Mouse (Mus musculus) stomach, embryonic 16.5 days (tissue): ENCODE measurements around the gene Cntnap5a. TPM values are rescaled to one million over a fixed set of nuclear protein-coding genes. Genes with fewer than 3 reads are reported as not detected.

Source experiments
- ATAC-seq: fragments of 200-750 bp; cut with Nextera tagmentation; 2 replicates; pipeline ENCODE4 v1.8.0; 2017; ENCODE audit warnings: moderate number of reproducible peaks, moderate TSS enrichment; ENCODE audit not compliant: insufficient read depth, low FRiP score
- H3K27ac ChIP-seq: fragments of 300-500 bp; sonication (generic); 2 replicates; pipeline ENCODE4 v1.5.1; 2014; ENCODE audit warnings: low read length
- H3K27me3 ChIP-seq: fragments of 300-500 bp; sonication (generic); 2 replicates; pipeline ENCODE4 v1.6.1; 2014; ENCODE audit warnings: low read length, control low read depth, mixed read lengths; ENCODE audit not compliant: control insufficient read depth, insufficient read depth
- H3K36me3 ChIP-seq: fragments of 300-500 bp; sonication (generic); 2 replicates; pipeline ENCODE4 v1.6.1; 2014; ENCODE audit warnings: low read length; ENCODE audit not compliant: control insufficient read depth, insufficient read depth
- H3K4me1 ChIP-seq: fragments of 300-500 bp; sonication (generic); 2 replicates; pipeline ENCODE4 v1.6.1; 2014; ENCODE audit warnings: low read length, control low read depth, mixed read lengths; ENCODE audit not compliant: control insufficient read depth, insufficient read depth
- H3K4me2 ChIP-seq: fragments of 300-500 bp; sonication (generic); 2 replicates; pipeline ENCODE4 v1.6.1; 2014; ENCODE audit warnings: low read depth, low read length, mixed read lengths
- H3K4me3 ChIP-seq: fragments of 300-500 bp; sonication (generic); replicated peaks from 2 replicates; pipeline ENCODE4 v1.5.1; 2014; ENCODE audit warnings: mild to moderate bottlenecking, low read length
- H3K9ac ChIP-seq: fragments of 300-500 bp; sonication (generic); 2 replicates; pipeline ENCODE4 v1.6.1; 2014; ENCODE audit warnings: low read length
- H3K9me3 ChIP-seq: fragments of 300-500 bp; sonication (generic); replicated peaks from 2 replicates; pipeline ENCODE4 v1.6.1; 2016; ENCODE audit warnings: low read length, control low read depth; ENCODE audit not compliant: control insufficient read depth
- WGBS: fragments of 180-500 bp; shearing (Covaris S2); extraction: QIAGEN DNeasy Blood & Tissue Kit; methylation state at CpG from one replicate; pipeline ENCODE4 v1.1.7; 2014; 5-methylcytosine and 5-hydroxymethylcytosine counted together
- polyA plus RNA-seq: library from polyadenylated mRNA; unstranded; fragments of >200 nt; fragmentation: Nextera tagmentation; extraction: Ambion mirVana; gene quantifications from 2 replicates; pipeline ENCODE4 v1.2.1, GENCODE M21; 2015

Cntnap5a gene
- polyA plus RNA-seq, 1 experiment from 2014 or later, result 0.17 TPM

GRCm38 (mm10) chr1:116367572-116367971 is 683.0 kb downstream of the Cntnap5a start:
- H3K36me3 ChIP-seq, result no peaks in the 10 kb centered on the region
- H3K4me3 ChIP-seq, result no peak overlapping the region
- no peaks in the 10 kb centered on the region for H3K27me3 ChIP-seq
- no peak for ATAC-seq
- no peaks in the 10 kb centered on the region for H3K4me1 ChIP-seq
- H3K27ac ChIP-seq, result no peak overlapping the region
- no peak overlapping the region for H3K4me2 ChIP-seq
- 61% methylated on average over 7 of the region's 7 CpGs for WGBS
- H3K9me3 ChIP-seq, result no peaks in the 10 kb centered on the region
- no peak overlapping the region for H3K9ac ChIP-seq

DNA sequence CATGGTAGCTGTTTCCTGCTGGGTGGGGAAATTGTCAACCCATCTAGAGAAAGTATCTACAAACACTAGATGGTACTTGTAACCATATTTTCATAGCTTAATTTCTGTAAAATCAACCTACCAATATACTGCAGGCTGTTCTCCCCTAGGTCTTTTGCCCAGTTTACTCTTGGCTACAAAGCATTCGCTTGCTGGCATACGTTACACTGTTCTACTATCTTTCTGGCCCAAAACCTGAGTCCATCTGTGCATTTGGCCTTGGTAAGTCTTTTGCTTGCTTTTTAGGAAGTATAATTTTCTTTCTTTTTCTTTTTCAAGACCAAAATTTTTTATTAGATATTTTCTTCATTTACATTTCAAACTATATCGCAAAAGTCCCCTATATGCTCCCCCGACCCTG is 686.3 kb downstream of the Cntnap5a start:
- Histone ChIP-seq H3K9me3 (no peaks in the 10 kb centered on the region), H3K9ac (no peak overlapping the region), H3K27me3 (no peaks in the 10 kb centered on the region), H3K4me2 (no peak overlapping the region), H3K4me1 (no peaks in the 10 kb centered on the region), H3K36me3 (no peaks in the 10 kb centered on the region), H3K27ac (no peak overlapping the region), H3K4me3 (no peak overlapping the region)
- WGBS, result 94% methylated on average over 4 of the region's 4 CpGs
- ATAC-seq, result no peak

DNA sequence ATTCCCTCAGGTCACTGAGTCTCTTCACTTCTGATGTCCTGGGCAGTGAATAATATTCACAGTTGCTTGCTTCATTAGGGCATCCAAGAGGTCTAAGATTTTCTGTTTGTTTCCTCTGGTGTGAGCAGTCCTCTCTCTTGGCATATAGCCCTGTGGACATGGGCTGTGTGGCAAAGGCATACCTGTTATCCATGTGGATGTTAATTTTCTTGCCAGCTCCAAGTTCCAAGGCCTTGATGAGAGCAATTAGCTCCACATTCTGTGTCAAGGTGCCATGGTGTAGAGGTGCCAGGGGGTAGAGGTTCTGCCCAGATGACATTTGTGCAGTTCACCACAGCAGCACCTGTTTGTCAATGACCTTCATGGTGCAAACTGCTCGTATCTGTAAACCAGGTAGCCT is 689.0 kb downstream of the Cntnap5a start:
- Histone ChIP-seq H3K4me3 (no peak overlapping the region), H3K4me1 (no peaks in the 10 kb centered on the region), H3K36me3 (no peaks in the 10 kb centered on the region), H3K9me3 (no peaks in the 10 kb centered on the region), H3K9ac (no peak overlapping the region), H3K27ac (no peak overlapping the region), H3K27me3 (no peaks in the 10 kb centered on the region), H3K4me2 (no peak overlapping the region)
- no peak for ATAC-seq
- WGBS, result 67% methylated on average over 1 of the region's 1 CpGs

- Histone ChIP-seq H3K36me3 (no peaks in the 10 kb centered on the region), H3K9me3 (no peaks in the 10 kb centered on the region), H3K4me3 (no peak overlapping the region), H3K27ac (no peak overlapping the region), H3K9ac (no peak overlapping the region), H3K4me2 (no peak overlapping the region), H3K27me3 (no peaks in the 10 kb centered on the region), H3K4me1 (no peaks in the 10 kb centered on the region)
- no peak for ATAC-seq
These were observed 707.8 kb downstream of the Cntnap5a start for GRCm38 (mm10) chr1:116392390-116392789.

DNA sequence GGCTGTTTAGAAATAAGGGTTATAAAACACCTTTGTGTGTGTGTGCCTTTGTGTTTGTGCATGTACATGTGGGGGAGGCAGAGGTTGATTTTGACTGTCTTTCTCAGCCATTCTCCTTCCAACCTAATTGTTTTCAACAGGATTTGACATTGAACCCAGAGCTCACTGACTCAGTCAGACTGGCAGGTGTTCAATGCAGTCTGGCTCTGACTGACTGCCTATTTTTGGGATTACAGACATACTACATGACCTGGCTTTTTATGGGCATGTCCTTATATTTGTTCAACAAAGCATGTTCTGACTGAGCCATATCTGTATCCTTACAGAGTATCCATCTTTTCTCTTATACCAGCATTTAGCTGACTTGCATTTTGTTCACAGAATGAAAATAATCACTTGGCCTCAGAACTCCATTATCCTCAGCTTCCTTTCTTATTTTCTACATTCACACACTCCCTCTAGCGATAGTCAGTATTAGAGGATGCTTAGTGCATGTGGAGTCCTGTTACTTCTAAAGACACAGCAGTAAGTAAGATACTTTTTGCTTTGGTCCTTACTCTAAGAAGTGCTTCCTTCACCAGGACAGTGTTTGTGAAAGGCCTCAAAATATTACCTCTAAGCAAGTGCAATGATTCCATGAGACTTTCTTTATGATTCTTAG is 717.6 kb downstream of the Cntnap5a start:
- Histone ChIP-seq H3K9me3 (no peaks in the 10 kb centered on the region), H3K4me1 (no peaks in the 10 kb centered on the region), H3K4me2 (no peak overlapping the region), H3K27ac (no peak overlapping the region), H3K4me3 (no peak overlapping the region), H3K27me3 (no peaks in the 10 kb centered on the region), H3K36me3 (no peaks in the 10 kb centered on the region), H3K9ac (no peak overlapping the region)
- no peak for ATAC-seq
- 70% methylated on average over 1 of the region's 1 CpGs for WGBS

DNA sequence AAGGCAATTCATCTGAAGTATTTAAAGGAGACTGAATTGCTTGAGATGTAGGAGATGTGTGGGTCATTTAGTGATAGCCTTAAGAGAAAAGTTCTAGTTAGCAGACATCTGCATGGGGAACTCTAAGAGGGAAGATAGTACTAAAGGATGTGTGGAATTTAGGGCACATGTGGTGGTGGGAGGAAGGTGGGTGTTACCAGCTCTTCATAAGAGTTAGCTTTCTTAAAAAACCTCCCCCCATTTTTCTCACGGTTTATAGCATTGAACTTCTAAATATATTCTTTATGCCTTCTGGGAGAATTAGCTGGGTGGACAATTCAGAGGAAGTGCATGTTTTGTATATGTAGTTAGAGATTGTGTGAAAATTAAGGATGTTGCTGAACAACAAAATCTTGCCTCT is 725.3 kb downstream of the Cntnap5a start:
- H3K27ac ChIP-seq, result no peak overlapping the region
- no peaks in the 10 kb centered on the region for H3K4me1 ChIP-seq
- no peak for ATAC-seq
- no peak overlapping the region for H3K4me3 ChIP-seq
- H3K4me2 ChIP-seq, result no peak overlapping the region
- WGBS, result 93% methylated on average over 1 of the region's 1 CpGs
- no peaks in the 10 kb centered on the region for H3K36me3 ChIP-seq
- no peaks in the 10 kb centered on the region for H3K27me3 ChIP-seq
- no peaks in the 10 kb centered on the region for H3K9me3 ChIP-seq
- no peak overlapping the region for H3K9ac ChIP-seq

GRCm38 (mm10) chr1:116428396-116428795 is 743.8 kb downstream of the Cntnap5a start:
- Histone ChIP-seq H3K4me1 (no peaks in the 10 kb centered on the region), H3K27me3 (no peaks in the 10 kb centered on the region), H3K4me2 (no peak overlapping the region), H3K36me3 (no peaks in the 10 kb centered on the region), H3K4me3 (no peak overlapping the region), H3K9ac (no peak overlapping the region), H3K27ac (no peak overlapping the region), H3K9me3 (no peaks in the 10 kb centered on the region)
- WGBS, result 72% methylated on average over 2 of the region's 2 CpGs
- ATAC-seq, result no peak

- Histone ChIP-seq H3K36me3 (no peaks in the 10 kb centered on the region), H3K9me3 (no peaks in the 10 kb centered on the region), H3K27ac (no peak overlapping the region), H3K9ac (no peak overlapping the region), H3K4me3 (no peak overlapping the region), H3K4me1 (no peaks in the 10 kb centered on the region), H3K4me2 (no peak overlapping the region), H3K27me3 (no peaks in the 10 kb centered on the region)
- ATAC-seq, result no peak
- WGBS, result 64% methylated on average over 4 of the region's 4 CpGs
These were observed 770.7 kb downstream of the Cntnap5a start for GRCm38 (mm10) chr1:116455115-116455717.

DNA sequence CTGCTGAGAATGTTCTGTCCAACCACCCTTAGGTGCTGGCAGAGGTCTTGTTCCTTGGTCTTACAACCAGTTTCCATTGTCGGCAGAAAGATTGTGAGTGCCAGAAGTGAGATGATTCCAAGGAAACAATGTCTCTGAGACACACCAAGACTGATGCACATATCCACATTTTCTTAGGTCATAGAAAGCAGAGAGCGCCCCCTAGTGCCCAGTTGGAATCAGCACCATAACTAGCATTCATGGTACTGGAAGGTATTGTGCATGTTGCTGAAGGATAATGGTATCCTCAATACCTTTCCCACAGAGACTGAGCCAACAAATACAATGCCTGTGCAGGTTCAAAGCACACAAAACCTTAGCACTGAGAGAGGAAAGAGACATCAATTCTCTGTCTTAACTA is 793.1 kb downstream of the Cntnap5a start:
- WGBS, result 18% methylated on average over 2 of the region's 2 CpGs
- Histone ChIP-seq H3K36me3 (no peaks in the 10 kb centered on the region), H3K9me3 (no peaks in the 10 kb centered on the region), H3K27ac (no peak overlapping the region), H3K4me3 (no peak overlapping the region), H3K27me3 (no peaks in the 10 kb centered on the region), H3K9ac (no peak overlapping the region), H3K4me1 (no peaks in the 10 kb centered on the region), H3K4me2 (no peak overlapping the region)
- no peak for ATAC-seq
